Mouse (Mus musculus): ENCODE measurements at regions not wholly inside any gene's neighbourhood (a gene's known extent, or its start where the extent isn't known, plus 50 kb on each side); places are given as distances from the start of the nearest gene placed in this dataset.

- DNase-seq (ENCODE audit: low spot score), result no peak
Observed at GRCm38 (mm10) chr9:89532435-89532834, 90.5 kb downstream of the Minar1 start.

GRCm38 (mm10) chr9:89524137-89524536, 98.8 kb downstream of the Minar1 start:
- no peak for DNase-seq (ENCODE audit: low spot score)

GRCm38 (mm10) chr9:89523705-89524104, 99.2 kb downstream of the Minar1 start:
- DNase-seq (ENCODE audit: low spot score), result no peak

GRCm38 (mm10) chr9:89508407-89509101, 114.4 kb downstream of the Minar1 start:
- DNase-seq (ENCODE audit: low spot score), result no peak

- DNase-seq (ENCODE audit: low spot score), result no peak
Observed at GRCm38 (mm10) chr9:89502083-89502482, 120.8 kb downstream of the Minar1 start.

GRCm38 (mm10) chr9:89497399-89497749, 125.6 kb downstream of the Minar1 start:
- DNase-seq (ENCODE audit: low spot score), result no peak

GRCm38 (mm10) chr9:89496729-89497398, 126.1 kb downstream of the Minar1 start:
- DNase-seq (ENCODE audit: low spot score), result no peak

- DNase-seq (ENCODE audit: low spot score), result no peak
Observed at GRCm38 (mm10) chr9:89487601-89488000, 135.3 kb downstream of the Minar1 start.

- DNase-seq (ENCODE audit: low spot score), result no peak
Observed at GRCm38 (mm10) chr9:89479406-89479805, 143.5 kb downstream of the Minar1 start.

GRCm38 (mm10) chr9:89461190-89461589, 161.7 kb downstream of the Minar1 start:
- peak; percentile 4 for DNase-seq (ENCODE audit: low spot score)

- no peak for DNase-seq (ENCODE audit: low spot score)
Observed at GRCm38 (mm10) chr9:89456666-89457065, 166.3 kb downstream of the Minar1 start.

- no peak for DNase-seq (ENCODE audit: low spot score)
Observed at GRCm38 (mm10) chr9:89449656-89450055, 173.3 kb downstream of the Minar1 start.
